Mouse (Mus musculus): Measurements from ENCODE around the gene Iffo2. TPM values are rescaled to one million over a fixed set of nuclear protein-coding genes. Genes with fewer than 3 reads are reported as not detected.

Gene Iffo2
- polyA plus RNA-seq, 1 experiment from 2014 or later, result 4.4 TPM

GRCm38 (mm10) chr4:139576251-139576880, 46.0 kb downstream of the Iffo2 start:
- WGBS, result 39% methylated on average over 14 of the region's 14 CpGs
- Histone ChIP-seq H3K4me2 (ENCODE audit: low read length) (peak overlapping the region; percentile 84), H3K4me3 (ENCODE audit: control insufficient read depth in 1 of 2, insufficient read depth in 1 of 2, low read depth in 1 of 2, low read length in 2 of 2) (peak overlapping the region; percentile 53 to 93), H3K4me1 (ENCODE audit: control insufficient read depth in 2 of 2, insufficient read depth in 2 of 2, low read length in 2 of 2) (peaks cover 46 to 56% of the 10 kb centered on the region in 2 experiments), H3K27me3 (ENCODE audit: control insufficient read depth, insufficient read depth, low read length) (peaks cover 3% of the 10 kb centered on the region), H3K36me3 (ENCODE audit: control insufficient read depth, insufficient read depth, low read length) (no peaks in the 10 kb centered on the region), H3K27ac (replicated peaks in 1 of 2; ENCODE audit: control insufficient read depth in 1 of 2, insufficient read depth in 1 of 2, low read depth in 2 of 2, low read length in 2 of 2) (no peak overlapping the region), H3K9me3 (ENCODE audit: control insufficient read depth, low read length) (no peaks in the 10 kb centered on the region), H3K9ac (ENCODE audit: low read length) (peak overlapping the region; percentile 92)
- ATAC-seq (ENCODE audit: insufficient number of reproducible peaks, insufficient read depth, low FRiP score, low read depth), result no peak

DNA sequence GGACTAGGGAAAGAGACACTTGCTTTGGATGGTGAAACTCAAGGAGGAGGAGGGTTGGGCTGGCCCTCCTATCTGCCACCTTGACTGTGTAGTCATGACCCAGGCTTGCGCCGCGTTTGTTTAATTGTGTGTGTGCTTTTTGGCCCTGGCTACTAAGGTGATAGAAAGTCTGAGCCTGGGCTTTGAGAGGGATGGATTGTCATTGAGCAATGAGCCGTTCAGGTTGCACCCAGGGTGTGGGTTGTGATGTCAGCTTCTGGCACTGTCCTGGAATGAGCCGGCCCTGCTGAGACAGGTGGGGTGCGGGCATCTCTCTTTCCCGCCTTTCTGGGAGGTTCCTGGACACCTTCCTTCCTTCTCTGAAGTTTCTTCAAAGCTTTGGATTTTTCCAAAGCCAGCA, 46.7 kb downstream of the Iffo2 start:
- peak overlapping the region; percentile 92 for H3K9ac ChIP-seq (ENCODE audit: low read length)
- H3K27me3 ChIP-seq (ENCODE audit: control insufficient read depth, insufficient read depth, low read length), result no peaks in the 10 kb centered on the region; the same call in 1 of the 2 replicates
- 77% methylated on average over 7 of the region's 7 CpGs for WGBS
- no peak overlapping the region for H3K27ac ChIP-seq (replicated peaks in 1 of 2; ENCODE audit: control insufficient read depth in 1 of 2, insufficient read depth in 1 of 2, low read depth in 2 of 2, low read length in 2 of 2)
- peak overlapping the region; percentile 53 to 93 for H3K4me3 ChIP-seq (ENCODE audit: control insufficient read depth in 1 of 2, insufficient read depth in 1 of 2, low read depth in 1 of 2, low read length in 2 of 2)
- peaks cover 52 to 63% of the 10 kb centered on the region in 2 experiments for H3K4me1 ChIP-seq (ENCODE audit: control insufficient read depth in 2 of 2, insufficient read depth in 2 of 2, low read length in 2 of 2)
- H3K4me2 ChIP-seq (ENCODE audit: low read length), result peak overlapping the region; percentile 84
- no peaks in the 10 kb centered on the region for H3K36me3 ChIP-seq (ENCODE audit: control insufficient read depth, insufficient read depth, low read length)
- no peak for ATAC-seq (ENCODE audit: insufficient number of reproducible peaks, insufficient read depth, low FRiP score, low read depth)
- H3K9me3 ChIP-seq (ENCODE audit: control insufficient read depth, low read length), result no peaks in the 10 kb centered on the region

GRCm38 (mm10) chr4:139578389-139578788, 48.0 kb downstream of the Iffo2 start:
- 86% methylated on average over 8 of the region's 8 CpGs for WGBS
- Histone ChIP-seq H3K4me1 (ENCODE audit: control insufficient read depth in 2 of 2, insufficient read depth in 2 of 2, low read length in 2 of 2) (peaks cover 57 to 71% of the 10 kb centered on the region in 2 experiments), H3K27ac (replicated peaks in 1 of 2; ENCODE audit: control insufficient read depth in 1 of 2, insufficient read depth in 1 of 2, low read depth in 2 of 2, low read length in 2 of 2) (no peak overlapping the region), H3K36me3 (ENCODE audit: control insufficient read depth, insufficient read depth, low read length) (no peaks in the 10 kb centered on the region), H3K4me3 (ENCODE audit: control insufficient read depth in 1 of 2, insufficient read depth in 1 of 2, low read depth in 1 of 2, low read length in 2 of 2) (peak overlapping the region in 1 of 2 experiments; percentile 2; a peak in 1 of 4 replicates), H3K9me3 (ENCODE audit: control insufficient read depth, low read length) (no peaks in the 10 kb centered on the region), H3K9ac (ENCODE audit: low read length) (peak overlapping the region; percentile 55; the same call in 1 of the 2 replicates), H3K27me3 (ENCODE audit: control insufficient read depth, insufficient read depth, low read length) (no peaks in the 10 kb centered on the region), H3K4me2 (ENCODE audit: low read length) (peak overlapping the region; percentile 84)
- no peak for ATAC-seq (ENCODE audit: insufficient number of reproducible peaks, insufficient read depth, low FRiP score, low read depth)

GRCm38 (mm10) chr4:139579003-139579402, 48.7 kb downstream of the Iffo2 start:
- peak overlapping the region; percentile 84 for H3K4me2 ChIP-seq (ENCODE audit: low read length)
- WGBS, result 29% methylated on average over 10 of the region's 10 CpGs
- H3K36me3 ChIP-seq (ENCODE audit: control insufficient read depth, insufficient read depth, low read length), result no peaks in the 10 kb centered on the region
- H3K27me3 ChIP-seq (ENCODE audit: control insufficient read depth, insufficient read depth, low read length), result no peaks in the 10 kb centered on the region
- H3K4me3 ChIP-seq (ENCODE audit: control insufficient read depth in 1 of 2, insufficient read depth in 1 of 2, low read depth in 1 of 2, low read length in 2 of 2), result peak overlapping the region in 1 of 2 experiments; percentile 2; a peak in 1 of 4 replicates
- peak overlapping the region; percentile 55 for H3K9ac ChIP-seq (ENCODE audit: low read length)
- H3K4me1 ChIP-seq (ENCODE audit: control insufficient read depth in 2 of 2, insufficient read depth in 2 of 2, low read length in 2 of 2), result peaks cover 52 to 69% of the 10 kb centered on the region in 2 experiments
- H3K9me3 ChIP-seq (ENCODE audit: control insufficient read depth, low read length), result no peaks in the 10 kb centered on the region
- peak overlapping the region; percentile 23 to 91; a peak in 3 of 4 replicates for H3K27ac ChIP-seq (replicated peaks in 1 of 2; ENCODE audit: control insufficient read depth in 1 of 2, insufficient read depth in 1 of 2, low read depth in 2 of 2, low read length in 2 of 2)
- ATAC-seq (ENCODE audit: insufficient number of reproducible peaks, insufficient read depth, low FRiP score, low read depth), result no peak

DNA sequence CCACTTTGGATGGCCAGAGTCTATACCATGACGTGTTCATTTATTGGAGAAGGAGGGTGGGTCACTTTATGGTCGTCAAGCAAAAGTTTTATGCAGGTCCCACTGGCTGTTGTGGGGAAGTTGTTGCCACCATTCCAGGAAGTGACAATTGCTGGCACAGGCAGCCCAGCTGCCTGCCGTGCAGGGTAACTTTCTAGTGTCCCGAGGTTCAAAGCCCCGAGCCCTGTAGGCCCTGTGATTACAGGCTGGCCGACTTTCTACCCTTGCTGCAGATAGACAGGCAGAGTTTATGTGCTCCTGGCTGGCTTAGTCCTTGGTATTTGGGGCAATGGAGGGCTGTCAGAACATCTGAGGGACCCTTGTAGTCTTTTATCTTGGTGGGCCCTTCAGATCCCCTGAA, 49.1 kb downstream of the Iffo2 start:
- Histone ChIP-seq H3K9me3 (ENCODE audit: control insufficient read depth, low read length) (no peaks in the 10 kb centered on the region), H3K4me2 (ENCODE audit: low read length) (peak overlapping the region; percentile 84), H3K36me3 (ENCODE audit: control insufficient read depth, insufficient read depth, low read length) (no peaks in the 10 kb centered on the region), H3K27ac (replicated peaks in 1 of 2; ENCODE audit: control insufficient read depth in 1 of 2, insufficient read depth in 1 of 2, low read depth in 2 of 2, low read length in 2 of 2) (peak overlapping the region in 1 of 2 experiments; percentile 91; a peak in 2 of 4 replicates), H3K27me3 (ENCODE audit: control insufficient read depth, insufficient read depth, low read length) (no peaks in the 10 kb centered on the region), H3K4me3 (ENCODE audit: control insufficient read depth in 1 of 2, insufficient read depth in 1 of 2, low read depth in 1 of 2, low read length in 2 of 2) (no peak overlapping the region), H3K4me1 (ENCODE audit: control insufficient read depth in 2 of 2, insufficient read depth in 2 of 2, low read length in 2 of 2) (peaks cover 52 to 71% of the 10 kb centered on the region in 2 experiments), H3K9ac (ENCODE audit: low read length) (peak overlapping the region; percentile 62)
- no peak for ATAC-seq (ENCODE audit: insufficient number of reproducible peaks, insufficient read depth, low FRiP score, low read depth)
- WGBS, result 44% methylated on average over 6 of the region's 6 CpGs

GRCm38 (mm10) chr4:139580663-139581336, 50.5 kb downstream of the Iffo2 start:
- H3K9me3 ChIP-seq (ENCODE audit: control insufficient read depth, low read length), result no peaks in the 10 kb centered on the region
- H3K4me1 ChIP-seq (ENCODE audit: control insufficient read depth in 2 of 2, insufficient read depth in 2 of 2, low read length in 2 of 2), result peaks cover 53 to 72% of the 10 kb centered on the region in 2 experiments
- H3K27ac ChIP-seq (replicated peaks in 1 of 2; ENCODE audit: control insufficient read depth in 1 of 2, insufficient read depth in 1 of 2, low read depth in 2 of 2, low read length in 2 of 2), result peak overlapping the region; percentile 88 to 91
- peak overlapping the region; percentile 3 to 9; a peak in 2 of 4 replicates for H3K4me3 ChIP-seq (ENCODE audit: control insufficient read depth in 1 of 2, insufficient read depth in 1 of 2, low read depth in 1 of 2, low read length in 2 of 2)
- 3% methylated on average over 15 of the region's 15 CpGs for WGBS
- H3K36me3 ChIP-seq (ENCODE audit: control insufficient read depth, insufficient read depth, low read length), result no peaks in the 10 kb centered on the region
- H3K4me2 ChIP-seq (ENCODE audit: low read length), result peak overlapping the region; percentile 84
- peak; percentile 40; the same call in 1 of the 2 replicates for ATAC-seq (ENCODE audit: insufficient number of reproducible peaks, insufficient read depth, low FRiP score, low read depth)
- peak overlapping the region; percentile 62 for H3K9ac ChIP-seq (ENCODE audit: low read length)
- H3K27me3 ChIP-seq (ENCODE audit: control insufficient read depth, insufficient read depth, low read length), result no peaks in the 10 kb centered on the region

- Histone ChIP-seq H3K4me2 (ENCODE audit: low read length) (peak overlapping the region; percentile 84), H3K36me3 (ENCODE audit: control insufficient read depth, insufficient read depth, low read length) (no peaks in the 10 kb centered on the region), H3K4me3 (ENCODE audit: control insufficient read depth in 1 of 2, insufficient read depth in 1 of 2, low read depth in 1 of 2, low read length in 2 of 2) (peak overlapping the region; percentile 3 to 9; a peak in 2 of 4 replicates), H3K4me1 (ENCODE audit: control insufficient read depth in 2 of 2, insufficient read depth in 2 of 2, low read length in 2 of 2) (peaks cover 53 to 69% of the 10 kb centered on the region in 2 experiments), H3K9me3 (ENCODE audit: control insufficient read depth, low read length) (no peaks in the 10 kb centered on the region), H3K27me3 (ENCODE audit: control insufficient read depth, insufficient read depth, low read length) (no peaks in the 10 kb centered on the region), H3K9ac (ENCODE audit: low read length) (peak overlapping the region; percentile 62), H3K27ac (replicated peaks in 1 of 2; ENCODE audit: control insufficient read depth in 1 of 2, insufficient read depth in 1 of 2, low read depth in 2 of 2, low read length in 2 of 2) (peak overlapping the region; percentile 88 to 91)
- ATAC-seq (ENCODE audit: insufficient number of reproducible peaks, insufficient read depth, low FRiP score, low read depth), result no peak
- 27% methylated on average over 6 of the region's 6 CpGs for WGBS
Measured at GRCm38 (mm10) chr4:139581427-139582051, 51.2 kb downstream of the Iffo2 start.

All from heart, embryonic 14.5 days (tissue).